Mouse (Mus musculus) olfactory bulb, adult 2 months (tissue): Measurements from ENCODE around the gene Adamts9. TPM values are rescaled to one million over a fixed set of nuclear protein-coding genes. Genes with fewer than 3 reads are reported as not detected.

Experiments used
- H3K27ac ChIP-seq: fragments of 200-500 bp; 2 replicates; pipeline ENCODE4 v1.5.1; 2012; ENCODE audit warnings: low read depth, low read length; ENCODE audit not compliant: insufficient read depth
- H3K4me1 ChIP-seq: fragments of 200-500 bp; 2 replicates; pipeline ENCODE4 v1.6.1; 2012; ENCODE audit warnings: low read length; ENCODE audit not compliant: control insufficient read depth, insufficient read depth
- H3K4me3 ChIP-seq: fragments of 200-500 bp; 2 replicates; pipeline ENCODE4 v1.5.1; 2012; ENCODE audit warnings: mild to moderate bottlenecking, low read depth, low read length, moderate library complexity; ENCODE audit not compliant: insufficient read depth
- CTCF ChIP-seq: fragments of 200-500 bp; IDR thresholded peaks from 2 replicates; pipeline ENCODE4 v1.5.1; 2012; ENCODE audit warnings: low read depth, mild to moderate bottlenecking, low read length, moderate library complexity; ENCODE audit not compliant: insufficient read depth
- POLR2A ChIP-seq: fragments of 200-500 bp; IDR thresholded peaks from 2 replicates; pipeline ENCODE4 v1.6.1; 2012; ENCODE audit warnings: mild to moderate bottlenecking, low read depth, low read length, moderate library complexity; ENCODE audit not compliant: insufficient read depth
- WGBS: fragments of 180-500 bp; shearing (Covaris S2); methylation state at CpG from one replicate; pipeline ENCODE4 v1.1.7; 2018; 5-methylcytosine and 5-hydroxymethylcytosine counted together
- polyA plus RNA-seq: library from polyadenylated mRNA; stranded (reverse); fragments of >200 nt; gene quantifications from 2 replicates; pipeline ENCODE4 v1.2.4, GENCODE M21; 2012; ENCODE audit warnings: low replicate concordance; ENCODE audit not compliant: missing spikeins, insufficient read depth, insufficient read length

The Adamts9 gene
- polyA plus RNA-seq, 1 experiment, result not detected

DNA sequence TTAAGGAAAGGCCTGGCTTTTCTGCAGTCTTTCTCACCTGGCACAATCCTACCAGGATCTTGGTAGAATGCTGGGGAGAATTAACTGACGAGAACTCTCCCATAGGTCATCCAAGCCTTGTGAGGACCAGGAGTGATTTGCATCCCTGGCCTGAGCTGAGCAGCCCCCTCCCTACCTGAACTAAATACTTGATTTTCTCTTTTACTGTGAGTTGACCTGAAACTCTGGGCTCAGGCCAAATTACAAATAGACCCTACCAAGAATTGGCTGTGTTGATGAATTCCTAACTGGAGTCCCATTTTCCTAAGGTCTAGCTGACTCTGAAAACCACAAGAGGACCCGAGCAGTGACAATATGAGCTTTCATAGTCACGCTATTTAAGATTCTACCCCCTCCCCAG, 25.4 kb upstream of the Adamts9 start:
- WGBS, result 76% methylated on average over 3 of the region's 3 CpGs
- TF ChIP-seq CTCF (no peak), POLR2A (no peak)
- H3K4me3 ChIP-seq, result no peak overlapping the region
- no peak overlapping the region for H3K27ac ChIP-seq
- peaks cover 2% of the 10 kb centered on the region; the same call in 1 of the 2 replicates for H3K4me1 ChIP-seq

DNA sequence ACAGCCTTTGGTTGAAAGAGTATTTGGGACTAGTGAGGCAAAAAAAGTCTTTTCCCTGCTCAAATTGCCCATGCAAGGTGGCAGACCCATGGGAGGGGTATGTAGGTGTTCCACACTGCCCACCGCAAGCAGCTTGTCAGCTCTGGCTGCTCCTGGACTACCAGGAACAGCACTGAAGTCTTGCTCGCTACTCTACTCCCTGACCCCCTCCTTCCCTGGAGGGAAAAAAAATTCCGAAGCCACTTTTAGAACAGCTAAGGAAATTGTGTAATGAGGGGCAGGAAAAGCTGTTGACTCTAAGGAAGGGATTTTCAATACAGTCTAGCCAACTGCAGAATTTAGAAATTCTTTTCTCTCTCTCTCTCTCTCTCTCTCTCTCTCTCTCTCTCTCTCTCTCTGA, 24.9 kb upstream of the Adamts9 start:
- WGBS, result 67% methylated on average over 3 of the region's 3 CpGs
- TF ChIP-seq CTCF, result no peak
- no peak for TF ChIP-seq POLR2A

DNA sequence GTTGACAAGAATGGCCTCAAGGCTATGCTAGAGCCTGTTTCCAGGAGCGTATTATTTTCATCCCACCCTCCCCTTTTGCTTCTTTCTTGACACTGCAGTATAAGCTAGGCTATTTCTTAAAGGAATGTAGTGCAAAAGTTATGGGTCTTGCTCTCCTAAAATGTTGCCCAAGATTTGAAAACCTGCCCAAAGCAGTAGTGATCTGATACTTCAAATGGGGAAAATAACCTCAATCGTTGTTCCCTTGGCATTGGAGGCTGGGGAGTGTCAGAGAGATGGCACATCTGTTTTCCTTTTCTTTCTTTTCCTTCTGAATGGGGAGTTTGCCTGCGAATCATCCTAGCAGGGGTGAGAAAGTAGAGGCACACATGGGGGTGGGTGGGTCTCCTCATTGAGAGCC, 19.7 kb upstream of the Adamts9 start:
- no peaks in the 10 kb centered on the region for H3K4me1 ChIP-seq
- 71% methylated on average over 3 of the region's 3 CpGs for WGBS
- TF ChIP-seq CTCF (no peak), POLR2A (no peak)
- no peak overlapping the region for H3K27ac ChIP-seq
- no peak overlapping the region for H3K4me3 ChIP-seq

More for the DNA sequence above, 24.9 kb upstream of the Adamts9 start:
- H3K4me3 ChIP-seq, result no peak overlapping the region
- H3K27ac ChIP-seq, result no peak overlapping the region
- peaks cover 2% of the 10 kb centered on the region; the same call in 1 of the 2 replicates for H3K4me1 ChIP-seq

DNA sequence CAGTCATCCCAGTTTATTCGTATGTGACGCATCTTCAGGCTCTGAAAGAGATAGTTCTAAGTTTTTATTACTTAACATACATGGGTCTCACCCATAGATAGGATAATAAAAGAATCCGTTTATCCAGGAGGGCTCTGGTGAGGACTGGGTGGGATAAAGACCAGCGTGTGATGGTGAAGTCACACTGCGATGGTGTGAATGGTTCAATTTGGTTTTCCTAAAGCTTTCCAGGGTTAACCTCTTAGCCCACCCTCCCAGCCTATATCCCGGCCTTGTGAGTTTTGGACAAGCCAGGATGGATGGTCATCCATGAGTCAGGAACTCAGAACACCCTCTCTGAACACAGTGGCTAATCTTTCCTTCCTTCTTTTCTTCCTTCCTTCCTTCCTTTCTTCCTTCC, 17.7 kb upstream of the Adamts9 start:
- TF ChIP-seq CTCF (no peak), POLR2A (no peak)
- Histone ChIP-seq H3K4me3 (no peak overlapping the region), H3K27ac (no peak overlapping the region), H3K4me1 (no peaks in the 10 kb centered on the region)
- WGBS, result 96% methylated on average over 6 of the region's 6 CpGs

DNA sequence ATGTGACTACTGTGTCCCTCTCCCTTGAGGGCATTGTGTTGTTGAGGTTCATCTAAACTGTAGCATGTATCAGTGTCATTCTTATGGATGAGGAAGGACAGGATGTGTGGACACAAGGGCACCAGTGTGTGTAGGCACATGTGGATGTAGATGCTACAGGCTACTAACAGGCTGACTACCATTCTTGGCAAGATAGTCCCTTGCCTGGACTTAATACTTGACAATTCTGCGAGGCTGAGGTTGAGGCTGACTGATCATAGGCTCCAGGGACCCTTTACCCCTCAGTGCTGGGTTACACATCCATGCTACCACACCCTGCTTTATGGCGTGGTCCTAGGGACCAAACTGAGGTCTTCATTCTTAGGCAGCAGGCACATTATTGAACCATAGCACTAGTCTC, 16.1 kb upstream of the Adamts9 start:
- TF ChIP-seq CTCF, result no peak
- no peak for TF ChIP-seq POLR2A
- no peak overlapping the region for H3K4me3 ChIP-seq
- 92% methylated on average over 2 of the region's 2 CpGs for WGBS
- no peak overlapping the region for H3K27ac ChIP-seq
- H3K4me1 ChIP-seq, result no peaks in the 10 kb centered on the region

DNA sequence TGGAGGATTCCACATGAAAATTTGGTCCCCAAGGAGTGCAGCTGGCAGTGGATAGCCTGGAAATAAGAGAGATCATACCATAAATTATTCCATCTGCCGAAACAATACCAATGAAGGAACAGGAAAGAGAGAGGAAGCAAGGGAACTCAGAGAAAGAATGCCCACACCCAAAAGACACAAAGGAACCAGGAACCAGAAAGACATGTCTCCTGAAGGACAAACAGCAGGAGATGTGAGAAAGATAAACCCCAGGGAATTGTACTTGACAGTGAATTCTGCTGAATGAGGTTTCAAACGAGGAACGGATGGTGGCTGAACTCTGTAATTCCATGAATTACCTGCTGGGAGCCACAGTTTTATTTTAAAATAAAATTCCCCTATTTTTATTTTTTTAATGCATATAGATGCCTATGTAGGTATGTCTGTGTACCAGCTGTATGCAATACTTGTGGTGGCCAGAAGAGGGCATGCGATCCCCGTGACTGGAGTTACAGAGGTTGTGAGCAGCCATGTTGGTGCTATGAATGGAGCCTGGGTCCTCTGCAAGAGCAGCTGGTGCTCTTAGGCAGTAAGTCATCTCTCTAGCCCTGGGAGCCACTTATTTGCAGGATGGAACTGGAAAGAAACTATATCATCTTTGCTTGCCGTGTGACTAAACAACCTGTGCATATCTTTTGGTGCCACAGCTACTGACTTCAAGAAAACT, 4.2 kb upstream of the Adamts9 start:
- 93% methylated on average over 6 of the region's 6 CpGs for WGBS
- TF ChIP-seq CTCF (no peak), POLR2A (no peak)
- Histone ChIP-seq H3K4me1 (peaks cover 6% of the 10 kb centered on the region), H3K4me3 (no peak overlapping the region), H3K27ac (no peak overlapping the region)

DNA sequence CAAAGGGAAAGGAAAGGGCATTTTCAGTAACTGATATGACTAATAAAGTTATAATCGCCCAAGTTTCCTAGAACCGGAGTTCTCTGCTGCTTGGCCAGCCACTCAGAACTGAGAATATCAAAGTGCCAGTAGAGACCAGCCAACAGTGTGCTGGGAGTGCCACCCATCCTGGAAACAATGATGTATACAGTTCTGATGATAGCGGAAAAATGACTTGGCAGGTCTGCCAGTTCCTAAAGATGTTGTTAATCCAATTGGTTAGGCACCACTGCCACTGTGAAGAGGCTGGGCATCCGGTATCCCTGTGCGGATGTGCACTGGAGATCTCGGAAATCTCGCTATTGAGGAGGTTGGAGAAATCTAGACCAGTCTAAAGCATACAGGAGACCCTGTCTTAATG, 1.4 kb upstream of the Adamts9 start:
- H3K4me3 ChIP-seq, result no peak overlapping the region
- TF ChIP-seq CTCF (no peak), POLR2A (no peak)
- H3K4me1 ChIP-seq, result peaks cover 21% of the 10 kb centered on the region
- WGBS, result 75% methylated on average over 7 of the region's 7 CpGs
- H3K27ac ChIP-seq, result no peak overlapping the region

DNA sequence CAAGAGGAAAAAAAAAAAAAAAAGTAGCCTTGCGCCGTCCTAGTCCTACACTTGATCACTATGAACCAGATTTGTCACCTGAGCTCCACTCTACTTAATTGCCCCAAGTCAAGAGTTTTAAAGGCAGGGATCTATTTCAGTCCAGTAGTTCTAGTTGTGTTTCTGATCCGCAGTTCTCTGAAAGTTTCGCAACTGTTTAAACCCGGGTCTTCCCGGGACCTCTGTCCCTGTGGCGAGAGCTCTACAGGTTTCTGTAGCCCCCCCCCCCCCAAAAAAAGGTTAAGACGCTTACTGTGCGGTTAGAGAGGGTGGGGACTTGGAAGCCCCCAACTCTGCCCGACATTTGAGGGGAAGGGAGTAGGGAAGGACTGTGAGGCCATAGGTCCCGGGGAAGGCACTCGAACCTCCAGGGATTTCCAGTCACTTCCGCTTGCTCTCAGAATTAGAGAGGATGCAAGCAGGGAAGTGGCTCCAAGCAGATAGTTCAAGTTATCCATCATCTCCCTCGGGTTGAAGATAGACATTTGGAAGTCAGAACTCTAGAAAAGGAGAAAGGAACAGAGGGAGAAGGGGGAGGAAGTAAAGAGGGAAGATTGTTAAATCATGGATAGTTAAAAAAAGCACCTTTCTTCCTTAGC, 875 bp upstream of the Adamts9 start:
- Histone ChIP-seq H3K27ac (no peak overlapping the region), H3K4me1 (peaks cover 21% of the 10 kb centered on the region), H3K4me3 (no peak overlapping the region)
- no peak for TF ChIP-seq POLR2A
- TF ChIP-seq CTCF, result no peak
- WGBS, result 26% methylated on average over 14 of the region's 14 CpGs

DNA sequence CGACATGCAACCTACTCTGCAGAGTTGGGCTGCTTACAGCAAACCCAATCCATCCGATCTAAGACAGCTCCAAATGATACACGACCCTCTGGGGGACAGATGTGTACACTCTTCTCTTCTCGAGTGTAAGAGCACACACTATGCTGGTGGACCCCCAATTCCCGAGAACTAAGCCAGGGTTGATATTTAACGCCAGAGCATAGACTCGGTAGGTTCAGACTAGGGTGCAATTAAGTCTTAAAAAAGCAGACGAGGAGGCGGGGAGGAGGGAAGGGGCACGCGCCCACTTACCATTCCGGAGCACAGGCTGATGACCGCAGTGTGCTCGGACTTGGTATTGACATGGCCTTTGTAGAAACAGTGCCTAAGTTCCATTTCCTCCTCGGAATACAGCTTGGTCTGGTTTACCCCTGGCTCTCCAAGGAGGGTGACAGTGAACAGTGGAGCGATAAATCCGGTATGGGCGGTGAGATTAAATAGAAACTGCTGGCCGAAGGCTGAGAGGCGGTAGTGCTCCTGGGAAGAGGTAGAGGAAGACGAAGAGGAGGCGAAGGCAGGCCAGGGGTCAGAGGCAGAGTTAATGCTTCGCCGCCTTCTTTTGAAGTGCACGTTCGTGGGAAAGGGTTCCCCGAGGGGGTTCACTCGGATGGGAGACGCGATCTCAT, 1.4 kb downstream of the Adamts9 start:
- no peak overlapping the region for H3K27ac ChIP-seq
- under 1% methylated on average over 30 of the region's 30 CpGs for WGBS
- no peak for TF ChIP-seq CTCF
- TF ChIP-seq POLR2A, result no peak
- H3K4me3 ChIP-seq, result peak overlapping the region; percentile 50
- H3K4me1 ChIP-seq, result peaks cover 21% of the 10 kb centered on the region
